In the genomic region with DNA sequence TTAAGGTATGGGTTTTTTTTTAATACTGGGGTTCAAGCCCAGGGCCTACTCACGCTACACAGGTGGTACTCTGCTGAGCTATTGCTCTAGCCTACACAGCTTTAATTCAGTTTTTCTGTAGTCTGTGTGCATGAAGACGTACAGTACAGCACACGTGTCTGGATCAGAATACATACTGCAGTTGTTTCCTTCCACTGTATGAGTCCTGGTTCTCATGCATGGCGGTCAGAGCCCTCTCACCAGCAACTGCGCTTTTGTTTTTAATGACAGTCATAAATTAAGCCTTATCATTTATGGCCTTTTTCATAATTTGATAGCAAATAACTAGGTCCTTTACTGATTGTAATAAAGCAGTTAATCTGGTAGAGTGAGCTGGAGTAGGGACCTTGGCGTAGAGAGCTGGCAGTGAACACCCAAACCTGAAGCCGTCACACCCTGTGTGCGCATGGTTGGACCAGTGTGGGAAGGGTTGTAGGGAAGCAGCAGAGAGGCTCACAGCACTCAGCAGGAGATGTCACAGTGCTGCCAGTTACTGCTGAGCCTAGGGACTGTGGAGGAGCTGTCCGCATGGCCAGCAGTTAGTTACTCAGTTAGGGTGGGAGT, we compare ENCODE assay signal across 25 mouse cellular contexts. TPM values are rescaled to one million over a fixed set of nuclear protein-coding genes. Genes with fewer than 3 reads are reported as not detected.
"Had no signal": no experiment of that assay in that cellular context is flagged by ENCODE, and none has a peak within 500 bp of the region (broad histone marks: within the 10 kb centered on the region; RNA-seq: fewer than 3 reads in every experiment).

No protein-coding gene starts in this region.

- H3K27ac ChIP-seq: heart, adult 2 months; heart, embryonic 13.5 days; heart, embryonic 15.5 days; hindbrain, embryonic 13.5 days; hindbrain, embryonic 15.5 days; hindbrain, postnatal 0 days; layer of hippocampus, adult 2 months; left cerebral cortex, adult 2 months; limb, embryonic 13.5 days; limb, embryonic 15.5 days; liver, embryonic 12.5 days; liver, embryonic 14.5 days had no signal

- ATAC-seq: hindbrain, postnatal 0 days; liver, embryonic 12.5 days had no signal

- H3K4me3 ChIP-seq: heart, adult 2 months; heart, embryonic 13.5 days; heart, embryonic 15.5 days; hindbrain, embryonic 13.5 days; hindbrain, embryonic 15.5 days; layer of hippocampus, adult 2 months; left cerebral cortex, adult 2 months; limb, embryonic 13.5 days; limb, embryonic 15.5 days; liver, embryonic 12.5 days had no signal

- DNase-seq: gastrocnemius, postnatal 14 days; gastrocnemius, postnatal 36 days; heart, adult 11 months; heart, adult 2 months; heart, postnatal 14 days; heart, postnatal 36 days; kidney, adult 11 months; kidney, adult 8-10 months; kidney, postnatal 10 days; kidney, postnatal 25 days; kidney, postnatal 4 days had no signal

- H3K4me2 ChIP-seq: heart, embryonic 11.5 days; heart, embryonic 13.5 days; heart, embryonic 15.5 days; hindbrain, embryonic 13.5 days; hindbrain, embryonic 15.5 days; limb, embryonic 13.5 days; limb, embryonic 15.5 days; liver, embryonic 12.5 days had no signal

- H3K9ac ChIP-seq: heart, embryonic 13.5 days; heart, embryonic 15.5 days; hindbrain, embryonic 13.5 days; hindbrain, embryonic 15.5 days; limb, embryonic 13.5 days; limb, embryonic 15.5 days; liver, embryonic 12.5 days; liver, embryonic 14.5 days had no signal

- H3K9me3 ChIP-seq: heart, embryonic 13.5 days; heart, embryonic 15.5 days; hindbrain, embryonic 13.5 days; hindbrain, embryonic 15.5 days; limb, embryonic 13.5 days; limb, embryonic 15.5 days; liver, embryonic 12.5 days had no signal

- H3K27me3 ChIP-seq: heart, embryonic 13.5 days; heart, embryonic 15.5 days; hindbrain, embryonic 13.5 days; hindbrain, embryonic 15.5 days; limb, embryonic 13.5 days; limb, embryonic 15.5 days; liver, embryonic 12.5 days had no signal

- H3K4me1 ChIP-seq: heart, embryonic 13.5 days; heart, embryonic 15.5 days; hindbrain, embryonic 13.5 days; hindbrain, embryonic 15.5 days; limb, embryonic 13.5 days; limb, embryonic 15.5 days; liver, embryonic 12.5 days had no signal

RNA-seq across cellular contexts. Expression of a gene that starts 31.6 kb away (rescaled TPM):
- polyA plus RNA-seq: heart, embryonic 13.5 days; heart, embryonic 15.5 days; heart, postnatal 0 days; kidney, embryonic 14.5 days had no signal
